Mouse (Mus musculus) hindbrain, postnatal 0 days (tissue): ENCODE data around the gene Gabrg3. TPM values are rescaled to one million over a fixed set of nuclear protein-coding genes. Genes with fewer than 3 reads are reported as not detected.
A peak's percentile ranks its signal among the peaks of the same experiment; 100 is the strongest.

Experiments used
- ATAC-seq: fragments of 200-750 bp; cut with Nextera tagmentation; 2 replicates; pipeline ENCODE4 v1.8.0; 2017; ENCODE audit warnings: mild to moderate bottlenecking, moderate TSS enrichment, moderate library complexity
- DNase-seq: peaks from one replicate; pipeline ENCODE4 v3.0.0-alpha.2; 2015; ENCODE audit warnings: low spot score
- H3K27ac ChIP-seq: fragments of 300-500 bp; sonication (generic); 2 replicates; pipeline ENCODE4 v1.5.1; 2014; ENCODE audit warnings: mild to moderate bottlenecking
- H3K27me3 ChIP-seq: fragments of 300-500 bp; sonication (generic); 2 replicates; pipeline ENCODE4 v1.6.1; 2014; ENCODE audit warnings: low read length, mixed read lengths; ENCODE audit not compliant: insufficient read depth
- H3K36me3 ChIP-seq: fragments of 300-500 bp; sonication (generic); 2 replicates; pipeline ENCODE4 v1.6.1; 2014; ENCODE audit warnings: low read length, mixed read lengths; ENCODE audit not compliant: insufficient read depth
- H3K4me1 ChIP-seq: fragments of 300-500 bp; sonication (generic); 2 replicates; pipeline ENCODE4 v1.6.1; 2014; ENCODE audit warnings: antibody characterized with exemption, low read length, mixed read lengths; ENCODE audit not compliant: insufficient read depth
- H3K4me2 ChIP-seq: fragments of 300-500 bp; sonication (generic); 2 replicates; pipeline ENCODE4 v1.6.1; 2014; ENCODE audit warnings: low read depth, mild to moderate bottlenecking, low read length, moderate library complexity, mixed read lengths
- H3K4me3 ChIP-seq: fragments of 300-500 bp; sonication (generic); 2 replicates; pipeline ENCODE4 v1.5.1; 2014; ENCODE audit warnings: low read length
- H3K9ac ChIP-seq: fragments of 300-500 bp; sonication (generic); replicated peaks from 2 replicates; pipeline ENCODE4 v1.6.1; 2014; ENCODE audit warnings: mild to moderate bottlenecking, low read length, moderate library complexity, mixed read lengths
- H3K9me3 ChIP-seq: fragments of 300-500 bp; sonication (generic); 2 replicates; pipeline ENCODE4 v1.6.1; 2016; ENCODE audit warnings: low read length, mixed read lengths
- CTCF ChIP-seq: IDR thresholded peaks from 2 replicates; pipeline ENCODE4 v1.5.1; 2016; ENCODE audit warnings: antibody characterized with exemption, control low read depth, low read depth
- WGBS: fragments of 180-500 bp; shearing (Covaris S2); extraction: QIAGEN DNeasy Blood & Tissue Kit; methylation state at CpG from one replicate; pipeline ENCODE4 v1.1.7; 2014; 5-methylcytosine and 5-hydroxymethylcytosine counted together
- polyA plus RNA-seq: library from polyadenylated mRNA; unstranded; fragments of >200 nt; fragmentation: Nextera tagmentation; extraction: Ambion mirVana; gene quantifications from 2 replicates; pipeline ENCODE4 v1.2.1, GENCODE M21; 2015
- total RNA-seq: library from RNA; depleted of rRNA; stranded (reverse); fragments of >200 nt; gene quantifications from 2 replicates; pipeline ENCODE4 v1.2.3, GENCODE M21; 2014

Gene Gabrg3
- total and polyA plus RNA-seq, 2 experiments from 2014 or later, result 8.4 to 13.0 TPM

DNA sequence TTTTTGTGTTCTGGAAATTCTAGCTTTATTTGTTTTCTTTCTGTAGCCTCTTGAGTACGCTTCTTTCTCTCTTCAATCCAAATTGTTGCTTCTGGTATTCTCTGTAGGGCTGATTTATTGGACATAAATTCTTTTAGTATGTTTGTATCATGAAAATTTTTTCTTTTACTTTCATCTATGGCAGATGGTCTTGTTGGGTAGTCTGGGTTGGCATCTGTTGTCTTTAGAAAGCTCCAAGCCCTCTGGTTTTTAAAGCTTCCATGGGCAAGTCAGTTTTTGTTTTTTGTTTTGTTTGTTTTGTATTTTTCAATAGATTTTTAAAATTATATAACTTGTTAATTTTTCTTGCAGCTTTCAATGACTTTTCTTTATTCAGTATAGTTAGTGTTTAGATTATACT, 72.0 kb downstream of the Gabrg3 start:
- no peaks in the 10 kb centered on the region for H3K27me3 ChIP-seq
- no peak overlapping the region for H3K4me3 ChIP-seq
- 88% methylated on average over 1 of the region's 1 CpGs for WGBS
- H3K4me2 ChIP-seq, result no peak overlapping the region
- H3K36me3 ChIP-seq, result no peaks in the 10 kb centered on the region
- no peak overlapping the region for H3K27ac ChIP-seq
- H3K9me3 ChIP-seq, result no peaks in the 10 kb centered on the region
- H3K9ac ChIP-seq, result no peak overlapping the region
- no peaks in the 10 kb centered on the region for H3K4me1 ChIP-seq
- TF ChIP-seq CTCF, result no peak
- ATAC-seq (no peak), DNase-seq (no peak)

DNA sequence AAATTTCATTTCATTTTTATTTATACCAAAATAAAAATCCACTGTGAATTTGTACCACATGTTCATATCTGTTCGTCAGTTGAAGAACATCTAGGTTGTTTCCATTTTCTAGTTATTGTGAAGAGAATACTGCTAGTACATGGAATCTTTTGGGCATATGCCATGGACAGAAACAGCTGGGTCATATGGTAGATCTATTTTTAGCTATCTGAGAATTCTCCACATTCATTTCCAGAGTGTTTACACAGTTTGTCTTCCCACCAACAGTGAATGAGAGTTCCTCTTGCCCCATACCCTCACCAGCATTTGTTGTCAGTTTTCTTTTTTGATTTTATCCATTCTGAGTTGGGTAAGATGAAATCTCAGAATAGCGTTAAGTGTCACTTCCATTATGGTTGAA, 75.0 kb downstream of the Gabrg3 start:
- H3K9me3 ChIP-seq, result no peaks in the 10 kb centered on the region
- ATAC-seq (no peak), DNase-seq (no peak)
- H3K36me3 ChIP-seq, result no peaks in the 10 kb centered on the region
- H3K27me3 ChIP-seq, result no peaks in the 10 kb centered on the region
- H3K9ac ChIP-seq, result no peak overlapping the region
- H3K4me2 ChIP-seq, result no peak overlapping the region
- no peak overlapping the region for H3K4me3 ChIP-seq
- H3K27ac ChIP-seq, result no peak overlapping the region
- WGBS, result 91% methylated on average over 2 of the region's 2 CpGs
- H3K4me1 ChIP-seq, result no peaks in the 10 kb centered on the region
- no peak for TF ChIP-seq CTCF

- no peaks in the 10 kb centered on the region for H3K4me1 ChIP-seq
- ATAC-seq (no peak), DNase-seq (no peak)
- no peak for TF ChIP-seq CTCF
- H3K4me3 ChIP-seq, result no peak overlapping the region
- H3K9ac ChIP-seq, result no peak overlapping the region
- H3K27ac ChIP-seq, result no peak overlapping the region
- no peaks in the 10 kb centered on the region for H3K36me3 ChIP-seq
- no peaks in the 10 kb centered on the region for H3K9me3 ChIP-seq
- no peak overlapping the region for H3K4me2 ChIP-seq
- no peaks in the 10 kb centered on the region for H3K27me3 ChIP-seq
- 68% methylated on average over 1 of the region's 1 CpGs for WGBS
Observed at GRCm38 (mm10) chr7:57307337-57307736, 79.7 kb downstream of the Gabrg3 start.

DNA sequence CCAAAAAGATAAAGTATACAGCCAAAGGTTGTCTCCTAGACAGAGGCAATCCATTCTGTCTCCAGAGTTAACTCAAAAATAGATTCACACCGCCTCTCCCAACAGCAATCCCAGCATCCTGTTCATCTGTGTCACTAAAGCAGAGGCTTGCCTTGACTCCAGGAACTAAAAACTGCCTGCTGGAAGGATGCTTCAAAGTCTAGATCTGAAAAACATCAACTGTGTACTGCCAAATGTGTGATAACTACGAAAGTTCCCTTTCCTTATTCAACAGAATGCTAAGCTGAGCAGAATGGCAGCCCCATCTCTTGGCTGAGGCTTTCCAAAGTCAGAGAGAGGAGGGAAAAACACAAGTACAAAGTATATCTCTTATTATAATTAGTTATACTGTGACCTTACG, 90.3 kb downstream of the Gabrg3 start:
- no peak overlapping the region for H3K9ac ChIP-seq
- DNase-seq (no peak), ATAC-seq (no peak)
- no peak overlapping the region for H3K4me3 ChIP-seq
- H3K4me1 ChIP-seq, result no peaks in the 10 kb centered on the region
- H3K27ac ChIP-seq, result no peak overlapping the region
- 83% methylated on average over 3 of the region's 3 CpGs for WGBS
- H3K27me3 ChIP-seq, result no peaks in the 10 kb centered on the region
- H3K36me3 ChIP-seq, result no peaks in the 10 kb centered on the region
- H3K9me3 ChIP-seq, result no peaks in the 10 kb centered on the region
- no peak for TF ChIP-seq CTCF
- H3K4me2 ChIP-seq, result no peak overlapping the region

DNA sequence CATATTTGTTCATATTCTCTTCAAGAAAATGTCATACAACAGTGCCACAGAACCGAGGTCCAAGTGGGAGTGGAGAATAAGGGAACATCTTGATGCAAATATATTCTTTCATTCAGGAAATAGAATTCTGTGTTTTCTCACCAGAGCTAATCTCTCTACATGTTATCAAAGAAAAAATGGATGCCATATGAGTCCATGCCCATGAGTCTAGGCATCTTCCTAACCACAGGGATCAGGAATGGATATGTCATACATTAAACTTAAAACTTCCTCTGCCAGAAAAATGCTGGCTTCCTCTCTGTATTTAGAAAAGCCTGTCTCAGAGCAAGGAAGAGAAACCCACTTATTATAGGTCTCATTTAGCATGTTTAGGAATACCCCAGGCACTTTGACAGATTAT, 92.9 kb downstream of the Gabrg3 start:
- Histone ChIP-seq H3K36me3 (no peaks in the 10 kb centered on the region), H3K27me3 (no peaks in the 10 kb centered on the region), H3K27ac (no peak overlapping the region), H3K4me2 (no peak overlapping the region), H3K4me1 (no peaks in the 10 kb centered on the region), H3K9ac (no peak overlapping the region), H3K9me3 (no peaks in the 10 kb centered on the region), H3K4me3 (no peak overlapping the region)
- 78% methylated on average over 1 of the region's 1 CpGs for WGBS
- ATAC-seq (no peak), DNase-seq (no peak)
- TF ChIP-seq CTCF, result no peak

DNA sequence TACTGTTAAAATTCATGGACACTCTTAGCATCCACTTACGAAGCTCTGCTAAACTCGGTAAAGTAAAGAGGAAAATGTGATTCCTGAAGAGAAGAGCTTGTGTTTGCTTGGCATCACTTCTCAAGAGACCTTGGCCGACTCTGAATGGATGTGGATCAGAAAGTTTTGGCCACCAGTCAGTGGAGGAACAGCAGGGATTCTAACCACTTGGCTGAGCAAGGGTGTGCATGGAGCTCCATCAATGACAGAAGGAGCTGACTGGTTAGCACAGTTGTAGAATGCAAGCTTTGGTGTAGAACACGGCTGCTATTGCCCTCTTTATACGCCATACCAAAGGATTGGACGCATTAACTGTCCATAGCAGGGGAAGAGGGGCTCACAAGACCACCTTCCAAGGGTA, 93.4 kb downstream of the Gabrg3 start:
- ATAC-seq, result no peak
- no peaks in the 10 kb centered on the region for H3K9me3 ChIP-seq
- no peak overlapping the region for H3K4me2 ChIP-seq
- WGBS, result 74% methylated on average over 6 of the region's 6 CpGs
- H3K4me1 ChIP-seq, result no peaks in the 10 kb centered on the region
- H3K27me3 ChIP-seq, result no peaks in the 10 kb centered on the region
- no peak overlapping the region for H3K9ac ChIP-seq
- peak; percentile 14 for DNase-seq
- TF ChIP-seq CTCF, result no peak
- H3K27ac ChIP-seq, result no peak overlapping the region
- H3K4me3 ChIP-seq, result no peak overlapping the region
- H3K36me3 ChIP-seq, result no peaks in the 10 kb centered on the region

DNA sequence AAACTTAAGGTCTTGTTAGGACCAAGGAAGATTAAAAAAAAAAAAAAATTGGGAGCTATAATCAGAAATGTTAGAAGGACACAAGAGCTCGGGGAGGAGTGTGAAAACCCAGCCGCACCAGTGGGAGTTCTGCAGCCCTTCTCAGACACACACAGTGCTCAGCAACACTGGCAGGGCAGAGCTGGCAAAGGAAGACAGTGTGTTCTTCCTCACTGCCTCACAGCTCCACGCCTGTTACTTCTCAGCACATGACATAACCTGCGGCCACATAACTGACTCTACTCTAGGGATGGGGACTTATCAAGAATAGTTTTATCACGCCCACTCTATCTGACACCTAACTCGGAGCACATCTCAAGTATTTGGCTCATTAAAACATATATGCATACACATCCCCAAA, 103.8 kb downstream of the Gabrg3 start:
- no peaks in the 10 kb centered on the region for H3K9me3 ChIP-seq
- H3K4me2 ChIP-seq, result no peak overlapping the region
- H3K4me1 ChIP-seq, result no peaks in the 10 kb centered on the region
- no peak overlapping the region for H3K27ac ChIP-seq
- no peaks in the 10 kb centered on the region for H3K27me3 ChIP-seq
- no peak overlapping the region for H3K4me3 ChIP-seq
- H3K9ac ChIP-seq, result no peak overlapping the region
- DNase-seq (no peak), ATAC-seq (no peak)
- 88% methylated on average over 6 of the region's 6 CpGs for WGBS
- TF ChIP-seq CTCF, result no peak
- no peaks in the 10 kb centered on the region for H3K36me3 ChIP-seq
